Mouse (Mus musculus) liver, adult 2 months (tissue): ENCODE data around the gene Unc13b.
A peak's percentile ranks its signal among the peaks of the same experiment; 100 is the strongest.

Source experiments
- CTCF ChIP-seq: fragments of 200-500 bp; IDR thresholded peaks from 2 replicates; pipeline ENCODE4 v1.5.1; 2011; ENCODE audit warnings: low read depth, low read length, control low read depth
- POLR2A ChIP-seq: fragments of 200-500 bp; IDR thresholded peaks from 2 replicates; pipeline ENCODE4 v1.6.1; 2011; ENCODE audit warnings: low read length, control low read depth; ENCODE audit not compliant: insufficient read depth; ENCODE audit errors: extremely low read depth

- TF ChIP-seq CTCF (no peak), POLR2A (0 out of 2 replicates have a peak, but pooled peaks have one; percentile 35)
These were observed 13.0 kb upstream of the Unc13b start, which contains the start of gene Fam214b for GRCm38 (mm10) chr4:43045659-43046302.
